Mouse (Mus musculus) layer of hippocampus, postnatal 25 days (tissue): ENCODE measurements around the gene Gtf2e1. TPM values are rescaled to one million over a fixed set of nuclear protein-coding genes. Genes with fewer than 3 reads are reported as not detected.

Source experiments
- DNase-seq, 2 experiments: peaks; one replicate each; pipeline ENCODE4 v3.0.0; 2022; ENCODE audit warnings: mixed read lengths in 2 of 2, low spot score in 1 of 2; ENCODE audit errors: extremely low spot score in 1 of 2
- total RNA-seq, 2 experiments: library from RNA; stranded (reverse); gene quantifications; 2 replicates each; pipeline ENCODE4 v1.2.3; 2021

Gene Gtf2e1
- total RNA-seq, 2 experiments from 2014 or later = 17.2 to 18.8 TPM

DNA sequence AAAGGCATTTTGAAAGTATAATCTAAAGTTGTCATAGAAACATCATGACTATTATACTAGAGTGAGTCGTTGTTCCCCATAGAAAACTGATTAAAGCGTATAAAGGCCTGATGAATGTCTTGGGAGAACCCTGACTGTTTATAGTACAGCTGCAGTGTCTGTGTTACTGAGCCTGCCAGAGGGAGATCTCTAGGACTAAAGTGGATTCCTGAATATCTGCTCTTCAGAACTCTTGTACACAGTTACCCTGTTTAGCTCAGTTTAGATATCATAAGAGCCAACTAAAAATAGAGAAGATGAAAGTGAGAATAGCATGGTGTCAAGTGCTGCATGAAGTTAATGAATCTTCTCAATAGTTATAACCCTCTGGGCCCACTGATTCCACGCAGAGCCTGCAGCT lies 10.7 kb upstream of the Gtf2e1 start:
- no peak for DNase-seq

DNA sequence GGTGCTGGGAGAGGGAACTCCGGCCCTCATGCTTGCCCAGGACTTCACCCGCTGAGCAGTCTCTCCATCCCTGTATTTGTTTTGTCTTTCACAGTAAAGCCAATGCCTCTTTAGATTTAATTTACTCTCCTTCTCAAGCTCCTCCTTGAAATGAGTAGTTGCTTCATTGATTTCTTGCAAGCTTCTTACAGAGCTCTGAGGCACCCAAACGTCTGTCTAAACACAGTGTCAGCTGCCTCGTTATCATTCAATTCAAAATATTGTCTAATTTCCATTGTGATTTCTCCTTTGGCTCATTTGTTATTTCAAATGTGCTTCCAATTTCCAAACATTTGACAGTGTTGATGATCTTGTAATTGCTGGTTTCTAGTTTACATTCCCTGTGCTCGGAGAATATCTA lies 6.7 kb upstream of the Gtf2e1 start:
- DNase-seq = no peak

DNA sequence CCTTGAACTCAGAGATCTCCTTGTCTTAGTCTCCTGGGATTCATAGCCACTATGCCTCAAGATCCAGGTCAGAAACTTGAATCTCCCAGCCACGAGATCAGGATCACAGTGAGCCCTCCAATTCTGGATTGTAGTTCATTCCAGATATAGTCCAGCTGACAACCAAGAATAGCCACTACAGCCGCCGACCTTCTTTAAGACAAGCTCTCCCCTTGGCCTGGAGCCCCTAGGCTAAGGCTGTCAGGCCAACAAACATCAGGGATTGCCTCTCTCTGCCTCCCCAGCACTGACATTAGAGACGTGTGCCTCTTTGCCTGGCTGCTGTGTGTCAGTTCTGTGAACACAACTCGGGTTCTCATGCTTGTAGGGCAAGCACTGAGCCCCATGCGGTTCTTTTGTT lies 1.2 kb upstream of the Gtf2e1 start:
- no peak for DNase-seq

DNA sequence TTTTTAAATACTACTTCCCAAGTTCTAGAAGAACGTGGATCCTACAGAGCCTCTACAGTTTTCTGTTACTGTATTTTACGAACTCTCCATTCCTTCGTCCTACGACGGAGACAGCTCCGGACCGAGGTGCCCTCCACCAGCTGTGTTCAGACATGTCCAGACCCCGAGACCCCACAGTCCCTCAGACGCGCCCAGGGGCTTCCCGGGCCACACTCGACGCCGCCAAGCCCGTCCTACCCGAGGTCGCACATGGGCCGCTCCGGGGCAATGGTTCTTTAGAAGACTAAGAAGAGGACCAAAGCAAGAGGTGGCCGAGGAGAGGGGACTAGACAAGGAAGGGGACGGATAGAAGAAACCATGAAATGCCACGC lies 364 bp downstream of the Gtf2e1 start:
- no peak for DNase-seq

DNA sequence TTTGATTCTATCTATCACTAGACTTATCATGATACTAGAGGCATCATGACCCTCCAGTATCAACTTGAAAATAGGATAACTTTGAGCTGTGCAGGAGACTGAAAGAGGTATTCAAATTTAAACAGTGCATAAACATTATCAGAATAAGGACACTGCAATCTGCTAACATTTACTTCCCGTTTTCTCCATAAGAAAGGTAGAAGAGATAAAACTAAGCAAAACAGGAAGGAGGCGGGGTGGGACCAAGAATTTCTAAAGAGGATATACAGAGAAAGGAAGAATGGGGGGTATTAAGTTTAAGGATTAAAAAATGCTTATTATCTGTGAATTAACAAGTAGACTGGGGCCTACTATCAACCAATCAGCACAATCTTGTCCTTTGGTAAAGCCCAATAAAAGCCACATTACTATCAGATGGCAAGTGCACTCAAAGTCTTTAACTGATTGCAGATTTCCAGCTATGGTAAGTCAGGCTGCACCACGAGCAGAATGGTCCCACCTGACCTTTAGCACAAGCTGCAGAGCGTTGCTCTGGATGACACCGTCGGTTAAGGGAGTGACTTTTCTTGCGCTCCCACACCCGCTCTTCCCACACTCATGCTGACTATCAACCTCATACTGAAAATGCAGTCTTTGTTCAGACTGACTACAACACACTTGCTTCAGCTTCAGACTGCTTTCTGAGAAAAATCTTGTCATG lies 6.1 kb downstream of the Gtf2e1 start:
- DNase-seq = no peak

DNA sequence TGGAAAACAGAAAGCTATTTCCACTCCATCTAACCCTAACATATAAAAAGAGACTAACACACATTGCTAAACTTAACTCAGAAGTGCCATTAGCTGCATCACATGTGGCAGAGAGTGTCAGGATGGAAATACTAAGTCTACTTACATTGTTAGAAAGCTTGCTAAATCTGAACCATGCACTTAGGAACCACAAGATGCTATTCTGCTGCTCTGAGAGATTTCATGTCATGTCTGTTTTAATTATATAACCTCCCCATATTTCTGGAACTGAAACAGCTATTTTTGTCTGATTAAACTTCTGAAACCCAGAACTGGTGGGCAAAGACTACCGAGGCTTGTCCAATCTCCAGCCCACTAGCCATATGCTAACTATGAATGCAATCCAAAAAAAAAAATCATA lies 7.5 kb downstream of the Gtf2e1 start:
- no peak for DNase-seq

DNA sequence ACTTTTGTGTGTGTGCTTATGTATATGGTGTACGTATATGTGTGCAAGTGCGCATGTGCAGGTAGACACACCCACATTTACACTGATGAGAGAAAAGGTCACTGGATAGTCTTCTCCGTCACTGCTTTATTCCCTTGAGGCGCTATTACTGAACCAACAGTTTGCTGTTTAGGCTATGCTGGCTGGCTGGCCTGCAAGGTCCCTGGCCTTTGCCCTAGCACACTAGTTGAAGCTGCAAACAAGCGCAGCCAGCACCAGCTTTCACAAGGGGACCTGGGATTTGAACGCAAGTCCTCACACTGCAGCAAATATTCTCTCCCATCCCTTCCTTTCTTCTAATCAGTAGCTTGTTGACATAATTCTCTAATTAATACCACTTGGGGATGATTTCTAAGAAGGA lies 9.4 kb downstream of the Gtf2e1 start:
- DNase-seq = no peak

DNA sequence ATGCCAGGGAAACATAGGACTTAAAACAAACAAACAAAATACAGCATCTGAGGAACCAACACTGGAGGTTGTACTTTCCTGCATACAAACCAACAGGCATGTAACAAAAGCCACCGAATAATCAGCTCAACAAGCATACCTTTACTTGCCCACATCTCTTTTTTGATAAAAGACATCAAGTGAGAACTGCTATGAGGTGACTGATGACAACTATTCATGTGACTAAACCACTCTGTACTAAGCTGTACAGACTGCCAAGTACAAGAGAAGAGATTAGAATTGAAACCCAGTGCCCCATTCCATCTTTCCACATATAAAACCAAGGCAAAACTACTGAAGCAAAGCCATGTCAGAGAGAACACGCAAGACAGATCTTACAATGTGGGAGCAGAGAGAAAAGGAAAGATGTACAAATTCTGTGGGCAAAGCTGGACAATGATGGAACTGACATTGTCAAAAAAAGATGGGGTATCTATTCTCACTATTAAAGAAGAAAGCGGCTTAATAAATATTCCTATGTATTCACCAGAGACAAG lies 12.8 kb downstream of the Gtf2e1 start:
- no peak for DNase-seq

DNA sequence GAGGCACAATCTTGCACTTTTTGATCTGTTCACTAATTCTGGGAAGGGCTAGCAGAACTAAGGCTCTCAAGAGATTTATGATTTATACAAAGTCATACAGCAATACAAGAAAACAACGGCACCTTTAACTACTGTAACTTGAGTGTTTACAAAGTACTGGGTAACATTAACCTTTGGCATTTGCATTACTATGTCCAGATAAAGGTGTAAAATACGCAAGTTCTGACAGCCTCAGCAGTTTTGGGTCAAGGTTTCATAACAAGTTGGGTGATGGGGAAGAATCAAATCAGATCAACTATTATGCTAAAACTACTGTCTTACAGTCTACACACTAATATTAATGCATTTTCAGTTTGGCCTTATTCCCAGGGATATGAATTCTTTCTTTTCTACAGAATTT lies 14.5 kb downstream of the Gtf2e1 start:
- DNase-seq = no peak

DNA sequence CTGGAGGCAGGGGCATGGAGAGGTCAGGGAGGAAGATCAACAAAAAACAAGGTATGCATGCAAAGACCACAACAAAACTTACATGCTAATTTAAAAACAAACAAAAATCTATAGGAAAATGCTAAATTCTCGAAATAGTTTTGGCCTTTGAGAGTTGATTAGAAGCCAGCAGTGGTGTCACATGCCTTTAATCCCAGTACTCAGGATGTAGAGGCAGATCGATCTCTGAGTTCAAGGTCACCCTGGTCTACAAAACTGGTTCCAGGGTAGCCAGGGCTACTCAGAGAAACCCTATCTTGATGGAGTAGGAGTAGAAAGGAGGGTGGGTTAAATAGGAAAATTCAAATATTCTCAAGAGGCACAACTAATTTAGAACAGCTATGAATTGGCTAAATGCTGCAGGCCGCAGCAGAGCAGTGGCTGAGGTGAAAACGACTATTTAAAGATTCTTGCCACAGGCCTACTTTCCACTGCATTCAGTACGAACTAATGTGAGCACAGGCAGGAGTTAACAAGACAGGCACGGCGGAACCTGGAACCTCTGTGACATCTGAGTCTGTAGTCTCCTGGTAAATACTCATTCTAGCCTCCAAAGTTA lies 17.4 kb downstream of the Gtf2e1 start:
- DNase-seq = no peak

DNA sequence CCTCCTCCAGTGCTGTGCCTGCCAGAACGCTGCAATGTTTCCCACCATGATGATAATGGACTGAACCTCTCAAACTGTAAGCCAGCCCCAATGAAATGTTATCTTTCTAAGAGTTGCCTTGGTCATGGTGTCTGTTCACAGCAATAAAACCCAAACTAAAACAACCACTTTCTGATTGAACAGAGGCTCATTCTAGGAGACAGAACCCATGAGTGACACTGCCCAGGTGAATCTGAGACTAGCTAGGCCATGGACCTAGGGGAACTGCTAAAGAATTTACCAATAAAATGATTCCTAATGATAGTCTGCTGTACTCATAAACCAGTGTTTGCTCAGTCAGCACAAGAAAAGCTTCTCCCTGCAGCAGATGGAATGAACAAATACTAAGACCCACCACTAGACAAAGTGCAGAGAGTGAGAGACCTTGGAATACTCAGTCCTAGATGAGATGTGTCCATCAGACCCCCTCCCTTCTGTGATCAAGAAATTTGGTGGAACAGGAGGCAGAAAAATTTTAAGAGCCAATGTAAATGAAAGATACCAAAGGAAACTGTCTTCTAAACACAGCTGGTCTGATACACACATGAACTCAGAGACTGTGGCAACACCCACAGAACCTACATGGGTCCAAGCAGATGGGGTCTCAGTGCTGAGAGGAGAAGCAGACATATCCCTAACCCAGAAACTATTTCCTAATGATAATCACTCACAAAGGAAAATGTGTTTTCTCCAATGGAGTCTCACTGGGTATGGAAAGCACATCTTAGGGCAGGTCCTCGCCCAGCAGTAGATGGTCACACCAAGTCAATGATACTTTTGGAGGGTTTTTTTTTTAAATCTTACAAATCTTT lies 19.2 kb downstream of the Gtf2e1 start:
- DNase-seq = no peak

DNA sequence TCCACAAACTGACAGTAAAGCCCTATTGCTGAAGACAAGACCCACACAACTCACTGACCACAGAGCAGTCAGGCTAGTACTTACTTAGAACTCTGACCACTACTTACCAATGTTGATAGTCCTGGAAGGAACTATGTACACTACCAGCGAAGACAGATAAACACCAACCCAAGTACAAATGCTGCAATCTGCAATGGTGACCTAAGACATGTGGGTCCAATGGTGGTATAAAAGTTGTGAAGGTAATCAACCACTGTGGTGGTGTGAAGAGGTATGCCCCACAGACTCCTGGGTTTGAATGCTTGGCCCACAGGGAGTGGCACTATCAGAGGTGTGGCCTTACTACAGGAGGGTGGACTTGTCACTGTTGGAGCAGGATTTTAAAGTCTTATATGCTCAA lies 19.9 kb downstream of the Gtf2e1 start:
- no peak for DNase-seq

DNA sequence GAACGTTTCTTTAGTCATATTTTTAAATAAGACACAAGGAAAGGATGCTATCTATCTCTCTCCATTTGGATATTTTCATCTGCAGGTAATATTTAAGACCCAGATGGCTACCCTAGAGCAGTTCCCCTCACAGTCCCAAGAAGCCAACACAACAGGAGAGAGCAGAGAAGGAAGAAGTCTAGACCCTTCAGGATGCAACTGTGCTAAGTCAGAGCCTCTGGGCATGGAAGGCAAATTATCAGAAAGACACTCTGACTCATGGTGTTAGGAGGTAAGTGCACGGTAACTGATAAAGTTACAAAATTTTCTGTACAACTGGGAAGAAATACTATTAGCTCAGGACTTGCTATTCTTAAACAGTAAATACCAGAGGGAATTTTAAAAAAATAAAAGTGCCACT lies 20.9 kb downstream of the Gtf2e1 start:
- no peak for DNase-seq

DNA sequence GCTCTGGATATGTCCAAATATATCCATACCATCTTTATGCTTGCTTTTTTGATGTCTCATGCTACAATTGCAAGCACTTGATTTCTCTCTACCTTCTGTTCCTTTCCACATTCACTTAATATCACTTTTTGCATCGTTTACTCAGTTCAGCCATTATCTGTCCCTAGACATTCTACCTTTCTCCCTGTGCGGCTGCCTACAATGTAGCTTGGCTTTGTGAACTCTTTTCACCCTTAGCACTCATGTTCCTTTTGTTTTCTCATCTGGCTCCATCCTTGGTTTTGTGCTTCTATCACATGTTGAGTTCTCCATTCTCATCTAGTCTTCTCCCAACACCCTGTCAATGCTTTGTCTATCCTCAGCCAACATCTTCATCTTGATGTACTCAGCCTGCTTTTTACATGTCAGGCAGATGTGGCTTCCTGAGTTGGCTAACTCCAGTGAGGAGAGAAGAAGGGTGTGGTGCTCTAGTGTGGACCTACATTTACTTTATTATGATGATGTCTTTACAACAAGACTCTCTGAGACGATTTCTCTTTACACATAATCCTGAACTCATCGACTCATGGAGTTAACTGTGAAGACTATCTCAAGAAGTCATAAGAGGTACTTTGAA lies 21.9 kb downstream of the Gtf2e1 start:
- DNase-seq = no peak

DNA sequence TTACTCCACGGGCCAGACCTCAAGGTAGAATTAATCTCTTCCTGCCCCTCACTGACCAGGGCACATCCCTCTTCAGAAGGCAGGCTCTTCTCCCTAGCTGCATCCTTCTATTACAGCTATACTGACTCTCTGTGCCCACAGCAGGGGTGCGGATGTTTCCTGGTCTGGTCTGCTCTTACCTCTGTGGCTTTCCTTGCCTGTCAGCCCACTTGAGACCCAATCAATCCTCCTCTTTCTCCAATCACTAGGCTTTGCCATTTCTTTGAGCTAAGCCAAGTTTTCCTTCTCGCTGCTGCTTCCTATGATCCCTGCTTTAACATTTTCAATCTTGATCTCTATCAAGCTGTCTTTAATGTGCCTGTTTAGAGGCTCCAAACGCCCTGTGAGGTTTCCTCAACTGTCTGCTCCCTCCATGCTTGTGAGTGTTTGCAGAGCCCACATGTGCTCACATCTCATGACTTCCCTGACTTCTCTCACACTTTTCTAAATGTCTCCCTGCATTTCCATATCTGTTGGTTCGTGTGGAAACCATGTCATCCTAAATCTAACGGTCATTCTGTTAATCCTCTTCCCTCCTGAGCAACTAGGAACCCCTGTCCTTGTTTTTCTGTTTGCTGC lies 23.1 kb downstream of the Gtf2e1 start:
- no peak for DNase-seq

DNA sequence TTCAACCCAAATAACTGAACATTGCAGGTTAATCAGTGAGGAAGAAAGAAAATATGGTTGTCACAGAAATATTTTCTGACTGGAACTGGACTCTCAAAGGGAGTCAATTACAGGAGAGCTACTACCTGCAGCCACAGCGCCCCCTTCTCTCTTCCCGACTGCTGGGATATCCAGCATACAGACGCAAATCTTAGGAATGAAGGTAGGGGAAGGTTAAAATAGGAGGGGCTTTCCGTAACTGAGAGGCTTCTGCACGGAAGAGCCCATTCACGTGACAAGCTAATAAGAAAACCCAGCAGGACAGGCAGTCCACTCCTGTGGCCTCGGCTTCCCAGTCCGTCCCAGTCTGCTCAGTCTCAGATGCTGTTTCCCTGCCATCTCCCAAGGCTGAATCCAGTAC lies 24.9 kb downstream of the Gtf2e1 start:
- DNase-seq = no peak

DNA sequence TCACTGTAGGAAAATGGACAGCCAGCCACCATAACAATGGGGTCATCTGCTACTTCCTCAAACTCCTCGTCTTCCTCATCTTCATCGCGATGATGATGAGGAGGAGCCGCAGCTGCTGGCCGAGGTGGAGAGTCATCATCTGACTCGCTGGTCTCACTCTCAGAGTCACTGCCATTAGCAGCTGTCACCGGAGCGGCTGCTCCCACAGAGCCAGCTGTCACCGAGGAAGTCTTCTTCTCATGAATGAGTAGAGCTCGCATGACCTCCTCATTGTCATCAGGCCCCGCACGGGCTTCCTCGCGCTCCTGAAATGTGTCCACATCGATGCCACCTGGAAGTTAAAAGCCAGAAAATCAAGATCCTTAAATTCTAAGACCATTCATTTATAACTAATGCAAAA lies 28.1 kb downstream of the Gtf2e1 start:
- DNase-seq = no peak

DNA sequence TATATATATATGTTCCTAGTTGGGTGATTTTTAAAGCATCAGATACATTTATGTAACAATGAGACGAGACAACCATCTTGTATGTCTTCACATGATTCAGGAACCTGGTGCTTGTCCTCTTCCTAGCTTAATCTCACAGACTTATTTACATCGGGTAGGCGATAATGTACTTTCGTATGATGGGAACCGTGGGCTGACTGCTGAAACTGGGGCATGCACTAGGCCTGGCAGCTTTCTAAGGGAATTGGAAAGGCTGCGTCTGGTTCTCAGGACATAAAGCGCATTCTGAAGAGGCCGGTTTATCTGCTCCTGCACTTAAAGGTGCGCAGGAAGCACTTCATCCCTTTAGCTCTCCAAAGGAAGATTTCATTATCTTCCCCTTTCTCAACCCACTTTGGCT lies 32.8 kb downstream of the Gtf2e1 start:
- DNase-seq = no peak

DNA sequence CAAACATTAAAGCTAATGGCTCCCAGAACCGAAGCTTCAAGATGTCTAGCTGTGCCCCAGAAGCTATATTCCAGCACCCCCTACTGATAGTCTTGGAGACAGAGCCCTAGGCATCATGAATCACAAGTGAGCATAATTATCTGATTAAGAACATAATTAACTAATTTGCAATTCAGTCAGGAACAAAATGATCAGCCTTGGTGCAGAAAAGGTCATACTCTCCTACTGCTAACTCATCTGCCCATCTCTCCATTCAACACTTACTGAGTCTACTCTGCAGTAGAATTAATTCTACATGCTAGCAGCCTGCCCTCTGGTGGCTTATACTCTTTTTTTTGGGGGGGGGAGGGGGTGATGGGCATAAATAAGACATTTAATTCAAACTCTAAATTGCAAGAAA lies 35.1 kb downstream of the Gtf2e1 start:
- DNase-seq = no peak

DNA sequence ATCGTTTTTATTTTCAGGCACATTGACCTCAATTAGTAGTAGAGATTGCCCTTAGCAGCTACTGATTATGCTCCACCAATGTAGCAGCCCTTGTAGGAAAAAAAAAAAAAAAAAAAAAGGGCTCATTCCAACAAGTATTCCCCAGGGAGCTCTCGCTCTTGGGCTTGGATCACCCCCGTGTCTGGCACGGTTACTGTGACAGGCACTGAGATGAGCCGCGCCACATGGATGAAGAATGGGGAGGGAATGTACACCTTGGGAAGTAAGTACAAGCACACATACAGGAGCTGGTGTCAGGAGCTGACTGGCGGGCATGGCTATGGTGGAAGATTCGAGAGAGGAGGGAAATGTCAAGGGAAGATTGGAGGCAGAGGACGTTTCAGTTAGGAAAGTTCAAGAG lies 41.0 kb downstream of the Gtf2e1 start:
- DNase-seq = no peak

DNA sequence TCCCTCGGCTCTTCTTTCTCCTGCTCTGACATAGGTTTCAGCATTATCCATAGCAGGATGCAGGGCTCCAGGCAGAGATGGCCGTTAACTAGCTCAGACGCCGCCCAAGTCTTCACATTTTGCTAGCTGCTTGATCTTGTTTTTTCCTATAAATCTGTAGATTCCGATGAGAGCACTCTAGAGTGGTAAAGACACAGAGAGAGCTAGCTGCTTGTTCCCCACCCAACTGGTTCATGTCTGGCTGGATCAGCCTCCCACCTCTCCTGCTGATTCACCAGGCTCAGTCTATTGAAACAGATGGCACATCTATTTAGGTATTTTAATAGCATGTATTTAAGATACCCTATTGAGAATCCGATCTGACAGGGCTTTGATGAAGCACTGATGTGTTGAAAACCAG lies 44.6 kb downstream of the Gtf2e1 start:
- no peak for DNase-seq
